Mouse (Mus musculus): ENCODE measurements around the gene Nmi.

DNA sequence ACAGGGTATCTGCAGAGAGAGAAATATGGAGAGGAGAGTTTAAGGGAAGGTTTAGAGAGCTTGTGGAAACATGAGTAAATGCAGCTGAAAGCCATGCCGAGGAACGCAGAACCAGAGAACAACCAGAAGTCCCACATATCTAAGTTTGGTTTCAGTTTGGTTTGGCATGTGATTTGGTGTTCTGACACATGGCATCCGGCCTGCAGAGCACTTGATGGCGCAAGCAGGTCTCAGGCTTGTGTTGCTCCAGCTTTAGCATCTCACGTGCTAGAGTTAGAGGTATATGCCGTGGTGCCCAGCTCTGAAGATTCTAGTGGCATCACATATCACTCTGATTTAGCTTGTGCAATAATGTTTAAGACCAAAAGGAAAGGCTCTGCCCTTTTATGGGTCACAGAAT, 18.2 kb upstream of the Nmi start:
- TF ChIP-seq CTCF (IDR thresholded peaks at IDR 0.05; ENCODE audit: insufficient read depth, low read depth, low read length), result no peak
- TF ChIP-seq POLR2A (IDR thresholded peaks at IDR 0.05; ENCODE audit: insufficient read depth, low read depth, low read length), result no peak

Measured in olfactory bulb, adult 2 months (tissue).